Mouse (Mus musculus) brown adipose tissue, adult 24 weeks (tissue): ENCODE measurements around the gene Dnajb2. TPM values are rescaled to one million over a fixed set of nuclear protein-coding genes. Genes with fewer than 3 reads are reported as not detected.
A peak's percentile ranks its signal among the peaks of the same experiment; 100 is the strongest.

ENCODE experiments used
- H3K27ac ChIP-seq: fragments of 200-500 bp; replicated peaks from 2 replicates; pipeline ENCODE4 v1.5.1; 2012; ENCODE audit warnings: low read depth, mild to moderate bottlenecking, low read length
- H3K4me1 ChIP-seq: fragments of 200-500 bp; 2 replicates; pipeline ENCODE4 v1.6.1; 2012; ENCODE audit warnings: low read length, mixed read lengths; ENCODE audit not compliant: control insufficient read depth, insufficient read depth, insufficient read length
- H3K4me3 ChIP-seq: fragments of 200-500 bp; 2 replicates; pipeline ENCODE4 v1.5.1; 2012; ENCODE audit warnings: low read depth, mild to moderate bottlenecking, low read length, moderate library complexity; ENCODE audit not compliant: insufficient read depth
- polyA plus RNA-seq: library from polyadenylated mRNA; stranded (reverse); fragments of >200 nt; gene quantifications from 2 replicates; pipeline ENCODE4 v1.2.4, GENCODE M21; 2012; ENCODE audit not compliant: missing spikeins, insufficient read depth, insufficient read length

Gene Dnajb2
- polyA plus RNA-seq, result 39.6 and 65.4 TPM in 2 replicates

GRCm38 (mm10) chr1:75236117-75237050 lies at the start of gene Dnajb2:
Dnajb2 (plus strand) TSS chr1:75236406.
- Histone ChIP-seq H3K4me1 (peaks cover 9% of the 10 kb centered on the region), H3K27ac (peak within 1 kb of the TSS; percentile 99), H3K4me3 (peak within 1 kb of the TSS; percentile 82)

- Histone ChIP-seq H3K27ac (no peak overlapping the region), H3K4me3 (no peak overlapping the region), H3K4me1 (peaks cover 4% of the 10 kb centered on the region; the same call in 1 of the 2 replicates)
Observed at GRCm38 (mm10) chr1:75187126-75187525, 49.1 kb upstream of the Dnajb2 start.

- H3K27ac ChIP-seq, result no peak overlapping the region
- peaks cover 4% of the 10 kb centered on the region; the same call in 1 of the 2 replicates for H3K4me1 ChIP-seq
- H3K4me3 ChIP-seq, result no peak overlapping the region
Observed at GRCm38 (mm10) chr1:75187914-75188483, 48.2 kb upstream of the Dnajb2 start.

GRCm38 (mm10) chr1:75190577-75190976 lies 45.6 kb upstream of the Dnajb2 start:
- Histone ChIP-seq H3K4me1 (peaks cover 7% of the 10 kb centered on the region; the same call in 1 of the 2 replicates), H3K27ac (no peak overlapping the region), H3K4me3 (peak overlapping the region; percentile 76)

GRCm38 (mm10) chr1:75191258-75191621 lies 45.0 kb upstream of the Dnajb2 start:
- Histone ChIP-seq H3K27ac (no peak overlapping the region), H3K4me1 (peaks cover 7% of the 10 kb centered on the region; the same call in 1 of the 2 replicates), H3K4me3 (peak overlapping the region; percentile 76)

GRCm38 (mm10) chr1:75191622-75192402 lies 44.4 kb upstream of the Dnajb2 start, which contains the start of the genes Ankzf1 and Atg9a:
Ankzf1 (plus strand) TSS chr1:75192151.
Atg9a (minus strand) TSS chr1:75192196.
- H3K4me3 ChIP-seq, result peak within 1 kb of the TSS; percentile 82
- peak within 1 kb of the TSS; percentile 64 for H3K27ac ChIP-seq
- H3K4me1 ChIP-seq, result peaks cover 7% of the 10 kb centered on the region; the same call in 1 of the 2 replicates

GRCm38 (mm10) chr1:75192452-75192851 lies 43.8 kb upstream of the Dnajb2 start:
- Histone ChIP-seq H3K4me1 (peaks cover 7% of the 10 kb centered on the region; the same call in 1 of the 2 replicates), H3K27ac (peak overlapping the region; percentile 64), H3K4me3 (peak overlapping the region; percentile 82)

GRCm38 (mm10) chr1:75201236-75201635 lies 35.0 kb upstream of the Dnajb2 start:
- H3K4me1 ChIP-seq, result no peaks in the 10 kb centered on the region
- H3K4me3 ChIP-seq, result no peak overlapping the region
- no peak overlapping the region for H3K27ac ChIP-seq

GRCm38 (mm10) chr1:75208967-75209678 lies 27.1 kb upstream of the Dnajb2 start:
- Histone ChIP-seq H3K4me3 (peak overlapping the region; percentile 60), H3K27ac (no peak overlapping the region; the same call in 1 of the 2 replicates), H3K4me1 (peaks cover 13% of the 10 kb centered on the region)

GRCm38 (mm10) chr1:75210136-75211087 lies 25.8 kb upstream of the Dnajb2 start, which contains the start of the genes Glb1l and Stk16:
Glb1l (minus strand) TSS chr1:75210813.
Stk16 (plus strand) TSS chr1:75210838.
- Histone ChIP-seq H3K4me3 (peak within 1 kb of the TSS; percentile 88), H3K27ac (peak within 1 kb of the TSS; percentile 72), H3K4me1 (peaks cover 13% of the 10 kb centered on the region)

GRCm38 (mm10) chr1:75211141-75211708 lies 25.0 kb upstream of the Dnajb2 start:
- Histone ChIP-seq H3K27ac (peak overlapping the region; percentile 72), H3K4me3 (peak overlapping the region; percentile 88), H3K4me1 (peaks cover 19% of the 10 kb centered on the region)

- Histone ChIP-seq H3K4me3 (no peak overlapping the region), H3K4me1 (peaks cover 19% of the 10 kb centered on the region), H3K27ac (no peak overlapping the region)
Observed at GRCm38 (mm10) chr1:75212542-75212941, 23.7 kb upstream of the Dnajb2 start.

GRCm38 (mm10) chr1:75213096-75213495 lies 23.1 kb upstream of the Dnajb2 start:
- H3K27ac ChIP-seq, result no peak overlapping the region
- H3K4me1 ChIP-seq, result peaks cover 19% of the 10 kb centered on the region
- no peak overlapping the region for H3K4me3 ChIP-seq
